In the genomic region with DNA sequence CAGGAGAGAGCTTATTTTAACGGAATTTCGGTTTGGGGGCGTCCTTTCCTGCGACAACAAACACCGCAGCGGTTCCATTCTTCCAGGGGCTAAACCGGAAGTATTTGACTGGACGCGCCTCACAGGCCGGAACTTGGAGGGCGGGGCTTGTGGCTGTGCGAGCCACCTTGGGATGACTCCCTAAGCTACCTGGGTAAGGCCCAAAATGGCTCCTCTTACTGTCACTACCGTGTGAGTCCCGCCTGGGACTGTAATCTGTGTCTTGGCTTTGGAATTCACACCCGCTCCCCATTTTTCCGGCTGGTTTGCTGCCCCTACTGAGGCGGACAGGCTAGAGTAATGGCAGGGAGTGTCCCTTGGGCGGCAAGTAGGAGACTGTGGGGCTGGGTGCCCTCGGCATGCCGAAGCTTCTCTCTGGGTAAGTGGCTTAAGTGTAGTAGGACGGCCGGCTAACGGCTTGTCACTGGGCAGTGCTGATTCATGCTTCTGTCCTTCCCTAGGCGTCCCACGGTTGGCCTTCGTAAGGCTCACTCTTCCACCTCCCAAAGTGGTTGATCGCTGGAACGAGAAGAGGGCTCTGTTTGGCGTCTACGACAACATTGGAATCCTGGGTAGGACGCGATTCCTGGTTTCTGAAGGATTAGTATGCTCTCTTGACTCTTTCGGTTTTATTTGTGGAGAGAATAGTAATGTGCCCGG, we compare ENCODE assay signal across 7 mouse cellular contexts. TPM values are rescaled to one million over a fixed set of nuclear protein-coding genes. Genes with fewer than 3 reads are reported as not detected.
A peak's percentile ranks its signal among the peaks of the same experiment; 100 is the strongest.
DNase-seq lines count a peak whose midpoint lies in the region; ATAC-seq and TF ChIP-seq lines count a peak whose summit lies in the region.

No protein-coding gene starts in this region.

- under 1% methylated on average over 34 of the region's 34 CpGs for WGBS in intestine, postnatal 0 days
- WGBS in midbrain, embryonic 12.5 days = under 1% methylated on average over 34 of the region's 34 CpGs
- WGBS in small intestine, adult 2 months = under 1% methylated on average over 34 of the region's 34 CpGs

- intact Hi-C loops in left cerebral cortex, postnatal 4 days (cut with DNase I) = no loop called here

- H3K9ac ChIP-seq in intestine, postnatal 0 days (ENCODE audit: low read depth, low read length) = peak overlapping the region; percentile 81
- peak overlapping the region; percentile 85 for H3K9ac ChIP-seq in midbrain, embryonic 12.5 days (replicated peaks)

- H3K4me2 ChIP-seq in intestine, postnatal 0 days (replicated peaks; ENCODE audit: low read depth) = peak overlapping the region; percentile 73
- H3K4me2 ChIP-seq in midbrain, embryonic 12.5 days (replicated peaks) = peak overlapping the region; percentile 88

- peaks cover 23% of the 10 kb centered on the region for H3K36me3 ChIP-seq in intestine, postnatal 0 days (ENCODE audit: control insufficient read depth, insufficient read depth)
- peaks cover 45% of the 10 kb centered on the region for H3K36me3 ChIP-seq in midbrain, embryonic 12.5 days
- H3K36me3 ChIP-seq in small intestine, adult 2 months (ENCODE audit: control insufficient read depth, insufficient read depth, low read length) = peaks cover 15% of the 10 kb centered on the region

- peak; percentile 91 for DNase-seq in adrenal gland, adult 8-10 months
- peak; percentile 93 for DNase-seq in embryo, embryonic 9.5 days (ENCODE audit: extremely low spot score)
- DNase-seq in gonadal fat pad, adult 2 months (ENCODE audit: low read depth) = peak; percentile 59
- DNase-seq in left cerebral cortex, postnatal 4 days = peak; percentile 95

- TF ChIP-seq POLR2A in small intestine, adult 2 months (IDR thresholded peaks at IDR 0.05; ENCODE audit: low read depth, low read length) = peak; percentile 29; the same call in 1 of the 2 replicates

- TF ChIP-seq CTCF in intestine, postnatal 0 days (IDR thresholded peaks at IDR 0.05; ENCODE audit: low read depth) = no peak
- no peak for TF ChIP-seq CTCF in small intestine, adult 2 months (IDR thresholded peaks at IDR 0.05; ENCODE audit: extremely low read depth, insufficient read length, insufficient replicate concordance, low read depth, low read length)

- ATAC-seq in intestine, postnatal 0 days = peak; percentile 95
- ATAC-seq in midbrain, embryonic 12.5 days (ENCODE audit: low FRiP score, low read depth) = peak; percentile 92

- no peaks in the 10 kb centered on the region for H3K4me1 ChIP-seq in intestine, postnatal 0 days (replicated peaks; ENCODE audit: control insufficient read depth, insufficient read depth, low read length)
- H3K4me1 ChIP-seq in midbrain, embryonic 12.5 days = peaks cover 21% of the 10 kb centered on the region
- peaks cover 3% of the 10 kb centered on the region; the same call in 1 of the 2 replicates for H3K4me1 ChIP-seq in small intestine, adult 2 months (ENCODE audit: control insufficient read depth, insufficient read depth, insufficient read length, low read length)

- no peaks in the 10 kb centered on the region for H3K9me3 ChIP-seq in intestine, postnatal 0 days (ENCODE audit: control insufficient read depth)
- no peaks in the 10 kb centered on the region for H3K9me3 ChIP-seq in midbrain, embryonic 12.5 days

- H3K27ac ChIP-seq in intestine, postnatal 0 days (ENCODE audit: low read depth, low read length) = peak overlapping the region; percentile 95
- H3K27ac ChIP-seq in midbrain, embryonic 12.5 days (replicated peaks) = peak overlapping the region; percentile 99
- peak overlapping the region; percentile 99 for H3K27ac ChIP-seq in small intestine, adult 2 months (ENCODE audit: insufficient read depth, low read depth, low read length)

- H3K4me3 ChIP-seq in intestine, postnatal 0 days (ENCODE audit: low read depth, low read length) = peak overlapping the region; percentile 71
- peak overlapping the region; percentile 72 for H3K4me3 ChIP-seq in midbrain, embryonic 12.5 days
- H3K4me3 ChIP-seq in small intestine, adult 2 months (ENCODE audit: low read depth, low read length) = peak overlapping the region; percentile 94

- no peaks in the 10 kb centered on the region for H3K27me3 ChIP-seq in intestine, postnatal 0 days (replicated peaks; ENCODE audit: control insufficient read depth, insufficient read depth, low read length)
- H3K27me3 ChIP-seq in midbrain, embryonic 12.5 days = no peaks in the 10 kb centered on the region
- H3K27me3 ChIP-seq in small intestine, adult 2 months (ENCODE audit: control insufficient read depth, insufficient read depth, low read length) = no peaks in the 10 kb centered on the region

RNA-seq across cellular contexts. Expression of gene Mrpl51, which starts 0.6 kb away (rescaled TPM):
- total RNA-seq in adrenal gland, adult 8-10 months (2022) = 100 to 1,000 TPM; 155 to 179 (median 167) TPM
- polyA plus RNA-seq in gonadal fat pad, adult 2 months (2012; rRNA removed) = 85.6 and 88.7 TPM in 2 replicates
- 270 and 282 TPM in 2 replicates for polyA plus RNA-seq in intestine, postnatal 0 days (2015; fragmentation: Nextera tagmentation; extraction: Ambion mirVana)
- total RNA-seq in left cerebral cortex, postnatal 4 days (2021) = 10 to 100 TPM; 67.7 to 72.7 TPM
- 165 and 172 TPM in 2 replicates for polyA plus RNA-seq in midbrain, embryonic 12.5 days (2016; fragmentation: Nextera tagmentation; extraction: Ambion mirVana)
- 41.6 and 62.7 TPM in 2 replicates for polyA plus RNA-seq in small intestine, adult 2 months (2012; rRNA removed)

RNA-seq across cellular contexts. Expression of gene Ncapd2, which starts 0.7 kb away (rescaled TPM):
- total RNA-seq in adrenal gland, adult 8-10 months (2022) = 10 to 100 TPM; 10.6 to 40.2 (median 26.6) TPM
- polyA plus RNA-seq in gonadal fat pad, adult 2 months (2012; rRNA removed) = 21.6 and 26.7 TPM in 2 replicates
- 17.9 and 19.0 TPM in 2 replicates for polyA plus RNA-seq in intestine, postnatal 0 days (2015; fragmentation: Nextera tagmentation; extraction: Ambion mirVana)
- total RNA-seq in left cerebral cortex, postnatal 4 days (2021) = 10 to 100 TPM; 44.9 to 51.4 TPM
- 183 and 192 TPM in 2 replicates for polyA plus RNA-seq in midbrain, embryonic 12.5 days (2016; fragmentation: Nextera tagmentation; extraction: Ambion mirVana)
- 24.3 and 53.4 TPM in 2 replicates for polyA plus RNA-seq in small intestine, adult 2 months (2012; rRNA removed)

RNA-seq across cellular contexts. Expression of gene Vamp1, which starts 23.2 kb away (rescaled TPM):
- total RNA-seq in adrenal gland, adult 8-10 months (2022) = 10 to 100 TPM; 40.1 to 85.3 (median 58.8) TPM
- polyA plus RNA-seq in gonadal fat pad, adult 2 months (2012; rRNA removed) = 39.4 and 41.8 TPM in 2 replicates
- polyA plus RNA-seq in intestine, postnatal 0 days (2015; fragmentation: Nextera tagmentation; extraction: Ambion mirVana) = 2.7 and 3.4 TPM in 2 replicates
- total RNA-seq in left cerebral cortex, postnatal 4 days (2021) = 10 to 100 TPM in 1 of 2 experiments, 1 to 10 TPM in 1; 7.0 to 10.2 TPM
- polyA plus RNA-seq in midbrain, embryonic 12.5 days (2016; fragmentation: Nextera tagmentation; extraction: Ambion mirVana) = 4.7 and 5.3 TPM in 2 replicates
- 5.0 and 7.7 TPM in 2 replicates for polyA plus RNA-seq in small intestine, adult 2 months (2012; rRNA removed)

RNA-seq across cellular contexts. Expression of gene Gapdh, which starts 25.9 kb away (rescaled TPM):
- 1,000 to 10,000 TPM; 1,769 to 2,176 (median 2,111) TPM for total RNA-seq in adrenal gland, adult 8-10 months (2022)
- polyA plus RNA-seq in gonadal fat pad, adult 2 months (2012; rRNA removed) = 2,859 and 3,359 TPM in 2 replicates
- 1,338 and 1,629 TPM in 2 replicates for polyA plus RNA-seq in intestine, postnatal 0 days (2015; fragmentation: Nextera tagmentation; extraction: Ambion mirVana)
- 1,000 to 10,000 TPM; 1,244 to 1,314 TPM for total RNA-seq in left cerebral cortex, postnatal 4 days (2021)
- polyA plus RNA-seq in midbrain, embryonic 12.5 days (2016; fragmentation: Nextera tagmentation; extraction: Ambion mirVana) = 1,933 and 1,972 TPM in 2 replicates
- polyA plus RNA-seq in small intestine, adult 2 months (2012; rRNA removed) = 2,785 and 3,321 TPM in 2 replicates

RNA-seq across cellular contexts. Expression of gene Tapbpl, which starts 39.5 kb away (rescaled TPM):
- total RNA-seq in adrenal gland, adult 8-10 months (2022) = 10 to 100 TPM; 11.6 to 13.9 (median 12.6) TPM
- 21.7 and 26.6 TPM in 2 replicates for polyA plus RNA-seq in gonadal fat pad, adult 2 months (2012; rRNA removed)
- 25.9 and 26.7 TPM in 2 replicates for polyA plus RNA-seq in intestine, postnatal 0 days (2015; fragmentation: Nextera tagmentation; extraction: Ambion mirVana)
- total RNA-seq in left cerebral cortex, postnatal 4 days (2021) = 1 to 10 TPM; 1.7 to 1.9 TPM
- polyA plus RNA-seq in midbrain, embryonic 12.5 days (2016; fragmentation: Nextera tagmentation; extraction: Ambion mirVana) = 1.9 and 2.5 TPM in 2 replicates
- polyA plus RNA-seq in small intestine, adult 2 months (2012; rRNA removed) = 25.3 and 45.1 TPM in 2 replicates

Comparison
In these comparisons a context has a peak if more than half of its experiments do, and no peak if none do; other contexts are left out.
1. Peak in every context shown above with its lines: DNase-seq, ATAC-seq, H3K4me3 ChIP-seq and H3K27ac ChIP-seq.